Mouse (Mus musculus): ENCODE results near the gene Maml3. TPM values are rescaled to one million over a fixed set of nuclear protein-coding genes. Genes with fewer than 3 reads are reported as not detected.

Gene Maml3
- polyA plus RNA-seq, 1 experiment from 2014 or later, result 8.4 TPM

GRCm38 (mm10) chr3:51756283-51756682, 348.6 kb downstream of the Maml3 start:
- Histone ChIP-seq H3K4me3 (no peak overlapping the region), H3K27ac (no peak overlapping the region), H3K9me3 (no peaks in the 10 kb centered on the region), H3K9ac (no peak overlapping the region), H3K36me3 (no peaks in the 10 kb centered on the region), H3K4me2 (no peak overlapping the region), H3K27me3 (no peaks in the 10 kb centered on the region), H3K4me1 (peaks cover 16% of the 10 kb centered on the region)
- no peak; the same call in 1 of the 2 replicates for ATAC-seq (ENCODE audit: borderline replicate concordance, extremely low read depth, low FRiP score, low TSS enrichment)
- 61% methylated on average over 5 of the region's 5 CpGs for WGBS

GRCm38 (mm10) chr3:51753262-51753661, 351.6 kb downstream of the Maml3 start:
- Histone ChIP-seq H3K4me3 (no peak overlapping the region), H3K9ac (no peak overlapping the region), H3K27me3 (no peaks in the 10 kb centered on the region), H3K27ac (no peak overlapping the region), H3K9me3 (no peaks in the 10 kb centered on the region), H3K4me1 (peaks cover 46% of the 10 kb centered on the region), H3K36me3 (no peaks in the 10 kb centered on the region), H3K4me2 (no peak overlapping the region)
- WGBS, result 54% methylated on average over 5 of the region's 5 CpGs
- no peak for ATAC-seq (ENCODE audit: borderline replicate concordance, extremely low read depth, low FRiP score, low TSS enrichment)

- no peaks in the 10 kb centered on the region for H3K27me3 ChIP-seq
- WGBS, result 66% methylated on average over 12 of the region's 12 CpGs
- H3K4me3 ChIP-seq, result no peak overlapping the region
- peaks cover 45% of the 10 kb centered on the region for H3K4me1 ChIP-seq
- H3K9me3 ChIP-seq, result no peaks in the 10 kb centered on the region
- no peak for ATAC-seq (ENCODE audit: borderline replicate concordance, extremely low read depth, low FRiP score, low TSS enrichment)
- no peak overlapping the region for H3K4me2 ChIP-seq
- H3K9ac ChIP-seq, result no peak overlapping the region
- peak overlapping the region; percentile 94 for H3K27ac ChIP-seq
- no peaks in the 10 kb centered on the region for H3K36me3 ChIP-seq
Measured at GRCm38 (mm10) chr3:51751440-51751839, 353.4 kb downstream of the Maml3 start.

GRCm38 (mm10) chr3:51749812-51750481, 354.9 kb downstream of the Maml3 start:
- Histone ChIP-seq H3K9me3 (no peaks in the 10 kb centered on the region), H3K27ac (peak overlapping the region; percentile 94), H3K27me3 (no peaks in the 10 kb centered on the region), H3K4me2 (peak overlapping the region; percentile 39), H3K9ac (0 out of 2 replicates have a peak overlapping the region, but pooled peaks have one; percentile 10), H3K36me3 (no peaks in the 10 kb centered on the region), H3K4me1 (peaks cover 44% of the 10 kb centered on the region), H3K4me3 (no peak overlapping the region)
- peak; percentile 96 for ATAC-seq (ENCODE audit: borderline replicate concordance, extremely low read depth, low FRiP score, low TSS enrichment)
- WGBS, result 8% methylated on average over 8 of the region's 8 CpGs

- Histone ChIP-seq H3K4me3 (no peak overlapping the region), H3K27ac (peak overlapping the region; percentile 94), H3K4me2 (peak overlapping the region; percentile 39), H3K9me3 (no peaks in the 10 kb centered on the region), H3K9ac (0 out of 2 replicates have a peak overlapping the region, but pooled peaks have one; percentile 10), H3K27me3 (no peaks in the 10 kb centered on the region), H3K36me3 (no peaks in the 10 kb centered on the region), H3K4me1 (peaks cover 49% of the 10 kb centered on the region)
- WGBS, result 19% methylated on average over 7 of the region's 7 CpGs
- no peak for ATAC-seq (ENCODE audit: borderline replicate concordance, extremely low read depth, low FRiP score, low TSS enrichment)
Measured at GRCm38 (mm10) chr3:51749421-51749811, 355.5 kb downstream of the Maml3 start.

GRCm38 (mm10) chr3:51748436-51749376, 356.2 kb downstream of the Maml3 start:
- ATAC-seq (ENCODE audit: borderline replicate concordance, extremely low read depth, low FRiP score, low TSS enrichment), result no peak
- Histone ChIP-seq H3K27ac (peak overlapping the region; percentile 94), H3K4me3 (no peak overlapping the region), H3K27me3 (no peaks in the 10 kb centered on the region), H3K9ac (no peak overlapping the region), H3K4me1 (peaks cover 54% of the 10 kb centered on the region), H3K36me3 (no peaks in the 10 kb centered on the region), H3K4me2 (no peak overlapping the region), H3K9me3 (no peaks in the 10 kb centered on the region)
- 74% methylated on average over 17 of the region's 17 CpGs for WGBS

GRCm38 (mm10) chr3:51746816-51747215, 358.1 kb downstream of the Maml3 start:
- no peaks in the 10 kb centered on the region for H3K27me3 ChIP-seq
- peaks cover 61% of the 10 kb centered on the region for H3K4me1 ChIP-seq
- H3K4me3 ChIP-seq, result no peak overlapping the region
- H3K36me3 ChIP-seq, result no peaks in the 10 kb centered on the region
- no peaks in the 10 kb centered on the region for H3K9me3 ChIP-seq
- no peak for ATAC-seq (ENCODE audit: borderline replicate concordance, extremely low read depth, low FRiP score, low TSS enrichment)
- no peak overlapping the region for H3K27ac ChIP-seq
- H3K4me2 ChIP-seq, result no peak overlapping the region
- WGBS, result 92% methylated on average over 8 of the region's 8 CpGs
- H3K9ac ChIP-seq, result no peak overlapping the region

- Histone ChIP-seq H3K36me3 (no peaks in the 10 kb centered on the region), H3K27me3 (no peaks in the 10 kb centered on the region), H3K4me3 (no peak overlapping the region), H3K4me2 (no peak overlapping the region), H3K9me3 (no peaks in the 10 kb centered on the region), H3K4me1 (peaks cover 49% of the 10 kb centered on the region), H3K27ac (peak overlapping the region; percentile 66; the same call in 1 of the 2 replicates), H3K9ac (no peak overlapping the region)
- WGBS, result 65% methylated on average over 8 of the region's 8 CpGs
- ATAC-seq (ENCODE audit: borderline replicate concordance, extremely low read depth, low FRiP score, low TSS enrichment), result no peak
Measured at GRCm38 (mm10) chr3:51745162-51745561, 359.7 kb downstream of the Maml3 start.

GRCm38 (mm10) chr3:51744339-51744759, 360.5 kb downstream of the Maml3 start:
- Histone ChIP-seq H3K36me3 (no peaks in the 10 kb centered on the region), H3K9ac (no peak overlapping the region), H3K4me2 (0 out of 2 replicates have a peak overlapping the region, but pooled peaks have one; percentile 6), H3K27me3 (no peaks in the 10 kb centered on the region), H3K4me3 (no peak overlapping the region), H3K4me1 (peaks cover 44% of the 10 kb centered on the region), H3K9me3 (no peaks in the 10 kb centered on the region), H3K27ac (peak overlapping the region; percentile 66)
- 28% methylated on average over 4 of the region's 4 CpGs for WGBS
- peak; percentile 66; the same call in 1 of the 2 replicates for ATAC-seq (ENCODE audit: borderline replicate concordance, extremely low read depth, low FRiP score, low TSS enrichment)

- Histone ChIP-seq H3K9ac (no peak overlapping the region), H3K27ac (no peak overlapping the region), H3K27me3 (no peaks in the 10 kb centered on the region), H3K4me1 (peaks cover 49% of the 10 kb centered on the region), H3K4me3 (no peak overlapping the region), H3K36me3 (no peaks in the 10 kb centered on the region), H3K4me2 (no peak overlapping the region), H3K9me3 (no peaks in the 10 kb centered on the region)
- WGBS, result 82% methylated on average over 6 of the region's 6 CpGs
- no peak for ATAC-seq (ENCODE audit: borderline replicate concordance, extremely low read depth, low FRiP score, low TSS enrichment)
Measured at GRCm38 (mm10) chr3:51742405-51742804, 362.5 kb downstream of the Maml3 start.

- Histone ChIP-seq H3K36me3 (no peaks in the 10 kb centered on the region), H3K9me3 (no peaks in the 10 kb centered on the region), H3K4me3 (no peak overlapping the region), H3K4me1 (peaks cover 50% of the 10 kb centered on the region), H3K4me2 (no peak overlapping the region), H3K27ac (no peak overlapping the region), H3K9ac (no peak overlapping the region), H3K27me3 (no peaks in the 10 kb centered on the region)
- WGBS, result 58% methylated on average over 10 of the region's 10 CpGs
- no peak for ATAC-seq (ENCODE audit: borderline replicate concordance, extremely low read depth, low FRiP score, low TSS enrichment)
Measured at GRCm38 (mm10) chr3:51741824-51742223, 363.1 kb downstream of the Maml3 start.

GRCm38 (mm10) chr3:51739835-51740112, 365.1 kb downstream of the Maml3 start:
- peaks cover 43% of the 10 kb centered on the region for H3K4me1 ChIP-seq
- no peak overlapping the region for H3K4me3 ChIP-seq
- no peaks in the 10 kb centered on the region for H3K36me3 ChIP-seq
- H3K4me2 ChIP-seq, result no peak overlapping the region
- no peaks in the 10 kb centered on the region for H3K27me3 ChIP-seq
- ATAC-seq (ENCODE audit: borderline replicate concordance, extremely low read depth, low FRiP score, low TSS enrichment), result no peak
- H3K9ac ChIP-seq, result no peak overlapping the region
- H3K27ac ChIP-seq, result peak overlapping the region; percentile 20; the same call in 1 of the 2 replicates
- H3K9me3 ChIP-seq, result no peaks in the 10 kb centered on the region

Data from lung, embryonic 15.5 days (tissue).